Mouse (Mus musculus): ENCODE data around the gene Astl. TPM values are rescaled to one million over a fixed set of nuclear protein-coding genes. Genes with fewer than 3 reads are reported as not detected.

Gene Astl
- polyA plus RNA-seq, 1 experiment, result not detected

- Histone ChIP-seq H3K4me1 (ENCODE audit: control insufficient read depth, insufficient read depth, low read length) (no peaks in the 10 kb centered on the region), H3K4me3 (replicated peaks; ENCODE audit: extremely low read depth, low read depth, low read length) (no peak overlapping the region)
- 35% methylated on average over 4 of the region's 4 CpGs for whole genome bisulfite sequencing
- no peak for DNase-seq
- TF ChIP-seq CTCF (IDR thresholded peaks at IDR 0.05; ENCODE audit: insufficient read depth, low read length) (no peak), POLR2A (IDR thresholded peaks at IDR 0.05; ENCODE audit: borderline replicate concordance, extremely low read depth, low read depth, low read length) (no peak)
Observed at GRCm38 (mm10) chr2:127319071-127319470, 19.4 kb upstream of the Astl start.

- DNase-seq, result no peak
- H3K4me1 ChIP-seq (ENCODE audit: control insufficient read depth, insufficient read depth, low read length), result no peaks in the 10 kb centered on the region
- 53% methylated on average over 6 of the region's 6 CpGs for WGBS
Observed at GRCm38 (mm10) chr2:127322671-127323285, 15.7 kb upstream of the Astl start.

GRCm38 (mm10) chr2:127323667-127324066, 14.8 kb upstream of the Astl start:
- no peak overlapping the region for H3K4me3 ChIP-seq (replicated peaks; ENCODE audit: extremely low read depth, low read depth, low read length)
- no peak for DNase-seq
- H3K4me1 ChIP-seq (ENCODE audit: control insufficient read depth, insufficient read depth, low read length), result no peaks in the 10 kb centered on the region
- TF ChIP-seq POLR2A (IDR thresholded peaks at IDR 0.05; ENCODE audit: borderline replicate concordance, extremely low read depth, low read depth, low read length) (no peak), CTCF (IDR thresholded peaks at IDR 0.05; ENCODE audit: insufficient read depth, low read length) (no peak)
- 83% methylated on average over 1 of the region's 1 CpGs for WGBS

More at GRCm38 (mm10) chr2:127322671-127323285, 15.7 kb upstream of the Astl start:
- no peak for TF ChIP-seq POLR2A (IDR thresholded peaks at IDR 0.05; ENCODE audit: borderline replicate concordance, extremely low read depth, low read depth, low read length)
- no peak for TF ChIP-seq CTCF (IDR thresholded peaks at IDR 0.05; ENCODE audit: insufficient read depth, low read length)
- no peak overlapping the region for H3K4me3 ChIP-seq (replicated peaks; ENCODE audit: extremely low read depth, low read depth, low read length)

- no peak overlapping the region for H3K4me3 ChIP-seq (replicated peaks; ENCODE audit: extremely low read depth, low read depth, low read length)
- no peak for DNase-seq
- TF ChIP-seq CTCF (IDR thresholded peaks at IDR 0.05; ENCODE audit: insufficient read depth, low read length) (no peak), POLR2A (IDR thresholded peaks at IDR 0.05; ENCODE audit: borderline replicate concordance, extremely low read depth, low read depth, low read length) (no peak)
- 51% methylated on average over 7 of the region's 7 CpGs for WGBS
- no peaks in the 10 kb centered on the region for H3K4me1 ChIP-seq (ENCODE audit: control insufficient read depth, insufficient read depth, low read length)
Observed at GRCm38 (mm10) chr2:127324456-127324855, 14.0 kb upstream of the Astl start.

- 56% methylated on average over 12 of the region's 12 CpGs for WGBS
Observed at GRCm38 (mm10) chr2:127328090-127328851, 10.2 kb upstream of the Astl start.

GRCm38 (mm10) chr2:127332807-127333570, 5.5 kb upstream of the Astl start:
- DNase-seq, result no peak
- Histone ChIP-seq H3K4me3 (replicated peaks; ENCODE audit: extremely low read depth, low read depth, low read length) (no peak overlapping the region), H3K4me1 (ENCODE audit: control insufficient read depth, insufficient read depth, low read length) (no peaks in the 10 kb centered on the region)
- TF ChIP-seq POLR2A (IDR thresholded peaks at IDR 0.05; ENCODE audit: borderline replicate concordance, extremely low read depth, low read depth, low read length) (no peak), CTCF (IDR thresholded peaks at IDR 0.05; ENCODE audit: insufficient read depth, low read length) (no peak)
- WGBS, result 79% methylated on average over 14 of the region's 14 CpGs

More at GRCm38 (mm10) chr2:127328090-127328851, 10.2 kb upstream of the Astl start:
- H3K4me1 ChIP-seq (ENCODE audit: control insufficient read depth, insufficient read depth, low read length), result no peaks in the 10 kb centered on the region
- H3K4me3 ChIP-seq (replicated peaks; ENCODE audit: extremely low read depth, low read depth, low read length), result no peak overlapping the region
- no peak for DNase-seq
- no peak for TF ChIP-seq POLR2A (IDR thresholded peaks at IDR 0.05; ENCODE audit: borderline replicate concordance, extremely low read depth, low read depth, low read length)
- TF ChIP-seq CTCF (IDR thresholded peaks at IDR 0.05; ENCODE audit: insufficient read depth, low read length), result no peak

GRCm38 (mm10) chr2:127333945-127334603, 4.4 kb upstream of the Astl start:
- H3K4me1 ChIP-seq (ENCODE audit: control insufficient read depth, insufficient read depth, low read length), result no peaks in the 10 kb centered on the region
- H3K4me3 ChIP-seq (replicated peaks; ENCODE audit: extremely low read depth, low read depth, low read length), result no peak overlapping the region
- no peak for DNase-seq
- no peak for TF ChIP-seq POLR2A (IDR thresholded peaks at IDR 0.05; ENCODE audit: borderline replicate concordance, extremely low read depth, low read depth, low read length)
- TF ChIP-seq CTCF (IDR thresholded peaks at IDR 0.05; ENCODE audit: insufficient read depth, low read length), result no peak
- 57% methylated on average over 5 of the region's 5 CpGs for WGBS

GRCm38 (mm10) chr2:127335078-127335541, 3.3 kb upstream of the Astl start:
- WGBS, result 46% methylated on average over 11 of the region's 11 CpGs
- TF ChIP-seq POLR2A (IDR thresholded peaks at IDR 0.05; ENCODE audit: borderline replicate concordance, extremely low read depth, low read depth, low read length), result no peak
- no peak for TF ChIP-seq CTCF (IDR thresholded peaks at IDR 0.05; ENCODE audit: insufficient read depth, low read length)
- no peak for DNase-seq
- Histone ChIP-seq H3K4me1 (ENCODE audit: control insufficient read depth, insufficient read depth, low read length) (no peaks in the 10 kb centered on the region), H3K4me3 (replicated peaks; ENCODE audit: extremely low read depth, low read depth, low read length) (no peak overlapping the region)

Measured in lung, adult 2 months (tissue).